13 mouse cellular contexts compared by ENCODE assay signal in the genomic region with DNA sequence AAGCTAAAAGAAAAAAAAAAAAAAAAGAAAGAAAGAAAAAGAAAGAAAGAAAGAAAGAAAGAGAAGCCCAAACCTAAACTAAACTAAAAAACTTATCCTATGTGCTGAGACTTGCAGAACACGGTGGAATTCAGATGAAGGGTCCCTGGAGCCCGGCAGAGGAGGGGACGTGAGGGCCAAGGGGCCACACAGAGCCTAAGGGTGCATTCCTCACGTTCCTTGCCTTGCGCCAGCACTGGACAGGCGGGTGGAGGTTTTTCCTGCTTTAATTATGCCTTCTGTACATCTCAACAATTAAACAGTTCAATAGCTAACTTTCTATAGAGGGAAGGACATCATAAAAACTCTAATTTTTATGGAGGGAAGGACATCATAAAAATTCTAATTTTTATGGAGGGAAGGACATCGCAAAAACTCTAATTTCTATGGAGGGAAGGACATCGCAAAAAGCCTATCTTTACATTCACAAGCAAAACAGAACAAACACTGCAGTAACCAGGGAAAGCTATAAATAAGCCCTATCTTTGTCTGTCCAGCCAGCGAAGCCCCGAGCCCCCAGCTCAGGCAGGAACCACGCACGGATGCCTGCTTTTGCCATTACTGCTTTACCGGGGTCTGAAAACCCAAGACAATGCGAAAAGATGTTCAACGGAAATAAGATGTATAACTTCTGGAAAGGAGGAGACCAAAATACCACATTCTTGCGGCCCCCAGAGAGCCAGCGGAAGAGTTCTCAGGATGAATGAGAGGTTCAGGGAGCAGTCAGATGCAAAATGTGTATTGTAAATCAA. TPM values are rescaled to one million over a fixed set of nuclear protein-coding genes. Genes with fewer than 3 reads are reported as not detected.
A peak's percentile ranks its signal among the peaks of the same experiment; 100 is the strongest.
DNase-seq lines count a peak whose midpoint lies in the region; ATAC-seq and TF ChIP-seq lines count a peak whose summit lies in the region.
"Had no signal": no experiment of that assay in that cellular context is flagged by ENCODE, and none has a peak within 500 bp of the region (broad histone marks: within the 10 kb centered on the region; RNA-seq: fewer than 3 reads in every experiment).

No protein-coding gene starts in this region.

- no peaks in the 10 kb centered on the region for H3K9me3 ChIP-seq in forebrain, embryonic 12.5 days
- H3K9me3 ChIP-seq in forebrain, embryonic 11.5 days (ENCODE audit: control insufficient read depth, low read length): no peaks in the 10 kb centered on the region
- no peaks in the 10 kb centered on the region for H3K9me3 ChIP-seq in lung, embryonic 14.5 days (ENCODE audit: low read depth, low read length)
- no peaks in the 10 kb centered on the region for H3K9me3 ChIP-seq in limb, embryonic 11.5 days (ENCODE audit: control insufficient read depth, low read length)
- H3K9me3 ChIP-seq in stomach, embryonic 16.5 days (replicated peaks; ENCODE audit: control insufficient read depth, low read length): no peaks in the 10 kb centered on the region
- H3K9me3 ChIP-seq: neural tube, embryonic 12.5 days had no signal

- DNase-seq in forebrain, embryonic 11.5 days (ENCODE audit: low spot score): no peak
- DNase-seq in lung, embryonic 14.5 days: peak; percentile 32
- no peak for DNase-seq in lung, adult 2 months
- no peak for DNase-seq in limb, embryonic 11.5 days (ENCODE audit: low spot score)
- DNase-seq in layer of hippocampus, adult 9-10 months (ENCODE audit: low spot score): no peak
- no peak for DNase-seq in cerebellum, postnatal 36 days
- DNase-seq: gastrocnemius, postnatal 25 days; spleen, adult 18-20 months had no signal

- H3K27me3 ChIP-seq in forebrain, embryonic 12.5 days: no peaks in the 10 kb centered on the region
- H3K27me3 ChIP-seq in forebrain, embryonic 11.5 days (ENCODE audit: control insufficient read depth, insufficient read depth, low read length): no peaks in the 10 kb centered on the region
- H3K27me3 ChIP-seq in lung, embryonic 14.5 days (ENCODE audit: insufficient read depth, low read length): no peaks in the 10 kb centered on the region
- no peaks in the 10 kb centered on the region for H3K27me3 ChIP-seq in limb, embryonic 11.5 days (ENCODE audit: control insufficient read depth, insufficient read depth, low read length)
- H3K27me3 ChIP-seq in stomach, embryonic 16.5 days (ENCODE audit: control insufficient read depth, insufficient read depth, low read length): no peaks in the 10 kb centered on the region
- H3K27me3 ChIP-seq: neural tube, embryonic 12.5 days had no signal

- H3K4me1 ChIP-seq in forebrain, embryonic 12.5 days: peaks cover 18% of the 10 kb centered on the region
- H3K4me1 ChIP-seq in forebrain, embryonic 11.5 days (replicated peaks; ENCODE audit: control insufficient read depth, insufficient read depth, low read length): peaks cover 8% of the 10 kb centered on the region; the same call in 1 of the 2 replicates
- peaks cover 42% of the 10 kb centered on the region for H3K4me1 ChIP-seq in lung, embryonic 14.5 days (ENCODE audit: insufficient read depth)
- no peaks in the 10 kb centered on the region for H3K4me1 ChIP-seq in lung, adult 2 months (ENCODE audit: control insufficient read depth, insufficient read depth, low read length)
- peaks cover 40% of the 10 kb centered on the region for H3K4me1 ChIP-seq in limb, embryonic 11.5 days (ENCODE audit: control insufficient read depth, insufficient read depth, low read length)
- peaks cover 51% of the 10 kb centered on the region for H3K4me1 ChIP-seq in stomach, embryonic 16.5 days (ENCODE audit: control insufficient read depth, insufficient read depth, low read length)

- 0 out of 2 replicates have a peak overlapping the region, but pooled peaks have one; percentile 56 for H3K27ac ChIP-seq in forebrain, embryonic 12.5 days
- no peak overlapping the region for H3K27ac ChIP-seq in forebrain, embryonic 11.5 days (ENCODE audit: low read depth, low read length)
- H3K27ac ChIP-seq in lung, embryonic 14.5 days (ENCODE audit: low read depth): peak overlapping the region; percentile 80
- H3K27ac ChIP-seq in limb, embryonic 11.5 days (replicated peaks; ENCODE audit: low read depth, low read length): peak overlapping the region; percentile 57; the same call in 1 of the 2 replicates
- peak overlapping the region; percentile 81 for H3K27ac ChIP-seq in stomach, embryonic 16.5 days (ENCODE audit: low read length)
- H3K27ac ChIP-seq: macrophage; neural tube, embryonic 12.5 days had no signal

- ATAC-seq in forebrain, embryonic 12.5 days (ENCODE audit: low FRiP score): no peak
- no peak for ATAC-seq in forebrain, embryonic 11.5 days (replicated peaks; ENCODE audit: low FRiP score)
- ATAC-seq in lung, embryonic 14.5 days (ENCODE audit: insufficient read depth): no peak
- ATAC-seq in limb, embryonic 11.5 days (ENCODE audit: insufficient number of reproducible peaks, low FRiP score, low TSS enrichment, low read depth): no peak
- ATAC-seq in stomach, embryonic 16.5 days (ENCODE audit: insufficient read depth, low FRiP score): no peak
- ATAC-seq: Patski had no signal

- WGBS in forebrain, embryonic 12.5 days: 56% methylated on average over 17 of the region's 17 CpGs
- WGBS in forebrain, embryonic 11.5 days: 58% methylated on average over 17 of the region's 17 CpGs
- 31% methylated on average over 17 of the region's 17 CpGs for WGBS in lung, embryonic 14.5 days
- WGBS in lung, adult 2 months: 60% methylated on average over 17 of the region's 17 CpGs
- 37% methylated on average over 17 of the region's 17 CpGs for WGBS in limb, embryonic 11.5 days
- 38% methylated on average over 17 of the region's 17 CpGs for WGBS in stomach, embryonic 16.5 days

- no peak for TF ChIP-seq CTCF in lung, embryonic 14.5 days (IDR thresholded peaks at IDR 0.05; ENCODE audit: low read depth)
- no peak for TF ChIP-seq CTCF in lung, adult 2 months (IDR thresholded peaks at IDR 0.05; ENCODE audit: insufficient read depth, low read length)

- TF ChIP-seq POLR2A in lung, adult 2 months (IDR thresholded peaks at IDR 0.05; ENCODE audit: borderline replicate concordance, extremely low read depth, low read depth, low read length): no peak

- no peak overlapping the region for H3K9ac ChIP-seq in forebrain, embryonic 12.5 days
- H3K9ac ChIP-seq in forebrain, embryonic 11.5 days (ENCODE audit: low read length): no peak overlapping the region
- H3K9ac ChIP-seq in lung, embryonic 14.5 days: peak overlapping the region; percentile 30
- H3K9ac ChIP-seq in limb, embryonic 11.5 days (ENCODE audit: low read length): no peak overlapping the region
- peak overlapping the region; percentile 44; the same call in 1 of the 2 replicates for H3K9ac ChIP-seq in stomach, embryonic 16.5 days (ENCODE audit: low read length)
- H3K9ac ChIP-seq: neural tube, embryonic 12.5 days had no signal

- H3K36me3 ChIP-seq in forebrain, embryonic 12.5 days (replicated peaks): no peaks in the 10 kb centered on the region
- no peaks in the 10 kb centered on the region for H3K36me3 ChIP-seq in forebrain, embryonic 11.5 days (ENCODE audit: control insufficient read depth, insufficient read depth, low read length)
- H3K36me3 ChIP-seq in lung, embryonic 14.5 days (ENCODE audit: insufficient read depth): no peaks in the 10 kb centered on the region
- H3K36me3 ChIP-seq in limb, embryonic 11.5 days (ENCODE audit: control insufficient read depth, insufficient read depth, low read length): no peaks in the 10 kb centered on the region
- H3K36me3 ChIP-seq in stomach, embryonic 16.5 days (ENCODE audit: control insufficient read depth, insufficient read depth, low read length): no peaks in the 10 kb centered on the region
- H3K36me3 ChIP-seq: neural tube, embryonic 12.5 days had no signal

- no peak overlapping the region for H3K4me3 ChIP-seq in forebrain, embryonic 12.5 days (replicated peaks)
- H3K4me3 ChIP-seq in forebrain, embryonic 11.5 days (ENCODE audit: low read depth, low read length): no peak overlapping the region
- no peak overlapping the region for H3K4me3 ChIP-seq in lung, embryonic 14.5 days (ENCODE audit: low read depth, low read length)
- H3K4me3 ChIP-seq in lung, adult 2 months (replicated peaks; ENCODE audit: extremely low read depth, low read depth, low read length): no peak overlapping the region
- no peak overlapping the region for H3K4me3 ChIP-seq in limb, embryonic 11.5 days (ENCODE audit: low read depth, low read length)
- H3K4me3 ChIP-seq in stomach, embryonic 16.5 days (replicated peaks; ENCODE audit: low read length): no peak overlapping the region
- H3K4me3 ChIP-seq: neural tube, embryonic 12.5 days had no signal

- no peak overlapping the region for H3K4me2 ChIP-seq in forebrain, embryonic 12.5 days
- H3K4me2 ChIP-seq in forebrain, embryonic 11.5 days (ENCODE audit: low read depth, low read length, severe bottlenecking): no peak overlapping the region
- H3K4me2 ChIP-seq in lung, embryonic 14.5 days: peak overlapping the region; percentile 25; the same call in 1 of the 2 replicates
- H3K4me2 ChIP-seq in limb, embryonic 11.5 days (ENCODE audit: low read depth, severe bottlenecking): no peak overlapping the region
- no peak overlapping the region for H3K4me2 ChIP-seq in stomach, embryonic 16.5 days (ENCODE audit: low read depth, low read length)
- H3K4me2 ChIP-seq: neural tube, embryonic 12.5 days had no signal

RNA-seq across cellular contexts. Expression of gene Mrpl23, which starts 9.1 kb away (rescaled TPM):
- 10.8 and 15.9 TPM in 2 replicates for polyA plus RNA-seq in forebrain, embryonic 12.5 days (2016; fragmentation: Nextera tagmentation; extraction: Ambion mirVana)
- 18.3 and 18.7 TPM in 2 replicates for polyA plus RNA-seq in forebrain, embryonic 11.5 days (2014; fragmentation: Nextera tagmentation; extraction: Ambion mirVana)
- polyA plus RNA-seq in lung, embryonic 14.5 days (2014; fragmentation: Nextera tagmentation; extraction: Ambion mirVana): 20.3 and 31.0 TPM in 2 replicates
- polyA plus RNA-seq in lung, adult 2 months (2012; rRNA removed): 8.0 and 10.3 TPM in 2 replicates
- polyA plus RNA-seq in limb, embryonic 11.5 days (2014; fragmentation: Nextera tagmentation; extraction: Ambion mirVana): 17.8 and 19.7 TPM in 2 replicates
- polyA plus RNA-seq in stomach, embryonic 16.5 days (2015; fragmentation: Nextera tagmentation; extraction: Ambion mirVana): 16.2 and 30.7 TPM in 2 replicates

RNA-seq across cellular contexts. Expression of gene Tnnt3, which starts 24.8 kb away (rescaled TPM):
- 0.78 TPM in 1 of 2 replicates, not detected in the other for polyA plus RNA-seq in forebrain, embryonic 12.5 days (2016; fragmentation: Nextera tagmentation; extraction: Ambion mirVana)
- 1.00 and 1.0 TPM in 2 replicates for polyA plus RNA-seq in forebrain, embryonic 11.5 days (2014; fragmentation: Nextera tagmentation; extraction: Ambion mirVana)
- 1.5 and 2.5 TPM in 2 replicates for polyA plus RNA-seq in lung, embryonic 14.5 days (2014; fragmentation: Nextera tagmentation; extraction: Ambion mirVana)
- 4.1 and 64.7 TPM in 2 replicates for polyA plus RNA-seq in lung, adult 2 months (2012; rRNA removed)
- polyA plus RNA-seq in limb, embryonic 11.5 days (2014; fragmentation: Nextera tagmentation; extraction: Ambion mirVana): 8.0 and 10.8 TPM in 2 replicates
- polyA plus RNA-seq in stomach, embryonic 16.5 days (2015; fragmentation: Nextera tagmentation; extraction: Ambion mirVana): 12.0 and 208 TPM in 2 replicates
- polyA plus RNA-seq: macrophage had no signal

Comparison
In these comparisons a context has a peak if more than half of its experiments do, and no peak if none do; other contexts are left out.
1. H3K9ac ChIP-seq: peak in lung, embryonic 14.5 days (single experiment) and stomach, embryonic 16.5 days (single experiment); none in forebrain, embryonic 12.5 days (single experiment), forebrain, embryonic 11.5 days (single experiment) and limb, embryonic 11.5 days (single experiment).